Mouse (Mus musculus): ENCODE data around the gene Defa2. TPM values are rescaled to one million over a fixed set of nuclear protein-coding genes. Genes with fewer than 3 reads are reported as not detected.
"Not testable (repeated sequence)": the region's sequence is repeated elsewhere in the genome, so short reads cannot be mapped to it uniquely, and the experiment has no call there.

Defa2 gene
- not detected for total RNA-seq (2022)

DNA sequence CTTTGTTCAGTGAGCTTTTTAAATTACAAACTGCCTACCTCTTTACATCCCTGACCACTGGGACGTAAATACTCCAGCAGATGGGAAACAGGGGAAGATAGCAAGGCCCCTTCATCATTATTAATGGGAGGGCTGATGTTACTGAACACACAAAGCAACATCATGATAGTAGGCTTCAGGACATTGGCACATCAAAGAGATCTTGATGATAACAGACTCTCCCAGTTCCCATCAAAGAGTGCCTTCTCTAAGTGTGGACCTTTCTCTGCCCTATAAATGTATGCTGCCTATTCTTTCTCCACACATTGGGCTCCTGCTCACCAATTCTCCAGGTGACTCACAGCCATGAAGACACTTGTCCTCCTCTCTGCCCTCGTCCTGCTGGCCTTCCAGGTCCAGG is at the start of gene Defa2:
Gene Defa2, plus strand, starts transcription at position 301 of the 400 bp plus-strand sequence.
- not testable (repeated sequence) for DNase-seq (ENCODE audit: low spot score in 2 of 2)

DNA sequence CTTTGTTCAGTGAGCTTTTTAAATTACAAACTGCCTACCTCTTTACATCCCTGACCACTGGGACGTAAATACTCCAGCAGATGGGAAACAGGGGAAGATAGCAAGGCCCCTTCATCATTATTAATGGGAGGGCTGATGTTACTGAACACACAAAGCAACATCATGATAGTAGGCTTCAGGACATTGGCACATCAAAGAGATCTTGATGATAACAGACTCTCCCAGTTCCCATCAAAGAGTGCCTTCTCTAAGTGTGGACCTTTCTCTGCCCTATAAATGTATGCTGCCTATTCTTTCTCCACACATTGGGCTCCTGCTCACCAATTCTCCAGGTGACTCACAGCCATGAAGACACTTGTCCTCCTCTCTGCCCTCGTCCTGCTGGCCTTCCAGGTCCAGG is 13.2 kb downstream of the Defa2 start, which contains the start of gene Defa33:
Gene Defa33, plus strand, starts transcription at position 301 of the 400 bp plus-strand sequence.
- DNase-seq (ENCODE audit: low spot score in 2 of 2): not testable (repeated sequence)

DNA sequence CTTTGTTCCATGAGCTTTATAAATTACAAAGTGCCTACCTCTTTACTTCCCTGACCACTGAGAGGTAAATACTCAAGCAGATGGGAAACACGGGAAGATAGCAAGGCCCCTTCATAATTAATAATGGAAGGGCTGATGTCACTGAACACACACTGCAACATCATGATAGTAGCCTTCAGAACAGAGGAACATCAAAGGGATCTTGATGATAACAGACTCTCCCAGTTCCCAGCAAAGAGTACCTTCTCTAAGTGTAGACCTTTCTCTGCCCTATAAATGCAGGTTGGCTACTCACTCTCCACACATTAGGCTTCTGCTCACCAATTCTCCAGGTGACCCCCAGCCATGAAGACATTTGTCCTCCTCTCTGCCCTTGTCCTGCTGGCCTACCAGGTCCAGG is 48.8 kb downstream of the Defa2 start, which contains the start of gene Defa36:
Gene Defa36, plus strand, starts transcription at position 301 of the 400 bp plus-strand sequence.
- DNase-seq (ENCODE audit: low spot score in 2 of 2): not testable (repeated sequence)

Other genes with a start within 250 kb of the Defa2 start
- gene Defa30, start 243.9 kb upstream of the Defa2 start, total RNA-seq (2022): not detected
- gene Defa22, start 216.2 kb upstream of the Defa2 start, total RNA-seq (2022): not detected
- gene Defa31, start 186.9 kb upstream of the Defa2 start, total RNA-seq (2022): not detected
- not detected for gene Gm15293, start 177.0 kb upstream of the Defa2 start, total RNA-seq (2022)
- gene Gm15292, start 128.8 kb upstream of the Defa2 start, total RNA-seq (2022): not detected
- gene Defa27, start 63.0 kb upstream of the Defa2 start, total RNA-seq (2022): not detected
- gene Defa29, start 51.5 kb upstream of the Defa2 start, total RNA-seq (2022): not detected
- gene Defa33, start 13.3 kb downstream of the Defa2 start, total RNA-seq (2022): not detected
- not detected for gene Defa36, start 48.9 kb downstream of the Defa2 start, total RNA-seq (2022)
- gene Gm7849, start 78.0 kb downstream of the Defa2 start, total RNA-seq (2022): not detected
- not detected for gene Defa20, start 130.7 kb downstream of the Defa2 start, total RNA-seq (2022)
- gene Defa32, start 150.5 kb downstream of the Defa2 start, total RNA-seq (2022): not detected
- gene Defa37, start 186.9 kb downstream of the Defa2 start, total RNA-seq (2022): not detected
- gene Defa28, start 204.5 kb downstream of the Defa2 start, total RNA-seq (2022): not detected
- not detected for gene Gm7861, start 216.0 kb downstream of the Defa2 start, total RNA-seq (2022)
- not detected for gene Defa26, start 239.7 kb downstream of the Defa2 start, total RNA-seq (2022)